Mouse (Mus musculus): ENCODE data around the gene Atp1b3. TPM values are rescaled to one million over a fixed set of nuclear protein-coding genes. Genes with fewer than 3 reads are reported as not detected.
"Not testable (repeated sequence)": the region's sequence is repeated elsewhere in the genome, so short reads cannot be mapped to it uniquely, and the experiment has no call there.

Gene Atp1b3
- polyA plus RNA-seq, 1 experiment = 72.2 TPM

DNA sequence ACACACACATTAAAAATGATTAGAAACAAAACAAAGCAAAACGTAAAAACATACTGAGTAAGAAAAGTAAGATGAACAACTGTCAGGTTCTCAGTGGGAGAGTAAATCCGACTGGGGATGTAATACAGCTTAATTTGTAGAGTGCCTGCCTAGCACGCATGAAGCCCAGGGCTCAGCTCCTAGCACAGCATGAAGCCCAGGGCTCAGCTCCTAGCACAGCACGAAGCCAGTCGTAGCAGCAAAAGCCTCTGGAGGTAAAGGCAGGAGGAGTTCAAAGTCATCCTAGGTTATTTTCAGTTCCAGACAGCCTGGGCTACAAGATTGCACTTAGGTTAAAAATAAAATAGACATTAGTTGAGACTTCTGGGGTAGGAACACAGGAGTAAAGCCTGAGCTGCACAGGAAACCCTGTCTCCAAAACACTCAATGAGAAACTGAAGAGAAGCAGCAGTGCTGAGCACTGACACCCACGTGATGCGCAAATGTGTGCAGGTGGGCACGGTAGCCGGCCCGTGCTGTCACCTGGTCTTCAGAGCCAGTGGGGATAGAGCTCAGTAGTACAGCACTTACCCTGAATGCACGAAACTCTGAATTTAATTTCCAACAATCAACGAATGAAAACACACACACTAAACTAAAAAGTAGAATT lies 11.0 kb downstream of the Atp1b3 start:
- WGBS = 88% methylated on average over 12 of the region's 12 CpGs
- Histone ChIP-seq H3K4me3 (replicated peaks; ENCODE audit: control insufficient read depth, low read depth, low read length) (no peak overlapping the region), H3K4me1 (ENCODE audit: control insufficient read depth, insufficient read depth, low read length) (0 out of 2 replicates have a peak, but pooled peaks cover 1% of the 10 kb centered on the region), H3K27ac (ENCODE audit: control insufficient read depth, insufficient read depth, low read depth, low read length, poor library complexity) (no peak overlapping the region)
- TF ChIP-seq POLR2A (IDR thresholded peaks at IDR 0.05; ENCODE audit: borderline replicate concordance, control insufficient read depth, low read depth, low read length) = no peak
- TF ChIP-seq CTCF (IDR thresholded peaks at IDR 0.05; ENCODE audit: control insufficient read depth, insufficient read depth, low read length) = no peak

DNA sequence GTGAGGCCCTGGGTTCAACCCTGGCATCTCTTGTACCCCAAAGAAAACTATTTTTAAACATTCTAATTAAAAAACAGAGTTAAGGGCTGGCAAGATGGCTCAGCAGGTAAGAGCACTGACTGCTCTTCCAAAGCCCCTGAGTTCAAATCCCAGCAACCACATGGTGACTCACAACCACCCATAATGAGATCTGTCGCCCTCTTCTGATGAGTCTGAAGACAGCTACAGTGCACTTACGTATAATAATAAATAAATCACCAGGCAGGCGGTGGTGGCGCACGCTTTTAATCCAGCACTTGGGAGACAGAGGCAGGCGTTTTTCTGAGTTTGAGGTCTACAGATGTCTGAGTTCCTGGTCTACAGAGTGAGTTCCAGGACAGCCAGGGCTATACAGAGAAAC lies 12.5 kb downstream of the Atp1b3 start:
- H3K4me3 ChIP-seq (replicated peaks; ENCODE audit: control insufficient read depth, low read depth, low read length); H3K27ac ChIP-seq (ENCODE audit: control insufficient read depth, insufficient read depth, low read depth, low read length, poor library complexity); H3K4me1 ChIP-seq (ENCODE audit: control insufficient read depth, insufficient read depth, low read length): not testable (repeated sequence)
- 83% methylated on average over 6 of the region's 6 CpGs for WGBS

DNA sequence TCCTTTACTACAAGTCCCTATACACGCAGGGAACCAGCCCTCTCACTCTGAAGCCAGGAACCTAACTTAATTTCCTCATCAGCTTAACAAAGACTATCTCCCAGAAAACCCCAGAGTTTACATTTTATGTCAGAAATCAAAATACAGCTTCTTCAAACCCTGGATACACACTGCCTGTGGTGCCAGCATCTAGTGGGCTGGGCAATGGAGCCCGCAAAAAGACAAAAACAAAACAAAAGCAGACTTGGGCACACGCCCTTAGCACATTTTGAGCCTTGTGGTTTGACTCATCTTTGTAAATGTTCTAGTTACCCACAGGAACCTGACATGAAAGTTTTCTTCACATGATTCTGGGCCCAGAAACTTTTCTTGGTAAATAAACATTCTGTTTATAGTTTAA lies 13.8 kb downstream of the Atp1b3 start:
- no peak overlapping the region for H3K27ac ChIP-seq (ENCODE audit: control insufficient read depth, insufficient read depth, low read depth, low read length, poor library complexity)
- H3K4me1 ChIP-seq (ENCODE audit: control insufficient read depth, insufficient read depth, low read length) = 0 out of 2 replicates have a peak, but pooled peaks cover 1% of the 10 kb centered on the region
- H3K4me3 ChIP-seq (replicated peaks; ENCODE audit: control insufficient read depth, low read depth, low read length) = no peak overlapping the region
- WGBS = 50% methylated on average over 3 of the region's 3 CpGs
- TF ChIP-seq CTCF (IDR thresholded peaks at IDR 0.05; ENCODE audit: control insufficient read depth, insufficient read depth, low read length) (no peak), POLR2A (IDR thresholded peaks at IDR 0.05; ENCODE audit: borderline replicate concordance, control insufficient read depth, low read depth, low read length) (no peak)

DNA sequence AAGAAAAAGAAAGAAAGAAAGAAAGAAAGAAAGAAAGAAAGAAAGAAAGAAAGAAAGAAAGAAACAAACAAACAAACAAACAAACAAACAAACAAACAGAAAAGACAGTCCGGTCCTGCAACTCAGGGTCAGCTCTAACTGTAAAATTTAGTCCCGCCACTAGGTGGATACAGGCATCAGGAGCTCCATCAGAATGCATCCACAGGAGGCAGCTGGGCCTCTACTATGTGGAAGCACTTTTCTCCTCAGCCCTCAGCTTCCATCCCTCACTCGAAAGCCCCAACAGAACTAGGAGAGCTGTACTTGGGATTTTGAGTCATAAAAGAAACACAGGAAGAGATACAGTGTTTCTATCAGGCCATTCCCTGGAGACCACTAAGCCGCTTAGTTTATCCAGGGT lies 14.2 kb downstream of the Atp1b3 start:
- Histone ChIP-seq H3K4me1 (ENCODE audit: control insufficient read depth, insufficient read depth, low read length) (0 out of 2 replicates have a peak, but pooled peaks cover 1% of the 10 kb centered on the region), H3K27ac (ENCODE audit: control insufficient read depth, insufficient read depth, low read depth, low read length, poor library complexity) (no peak overlapping the region), H3K4me3 (replicated peaks; ENCODE audit: control insufficient read depth, low read depth, low read length) (no peak overlapping the region)
- 31% methylated on average over 4 of the region's 4 CpGs for WGBS
- TF ChIP-seq POLR2A (IDR thresholded peaks at IDR 0.05; ENCODE audit: borderline replicate concordance, control insufficient read depth, low read depth, low read length) (no peak), CTCF (IDR thresholded peaks at IDR 0.05; ENCODE audit: control insufficient read depth, insufficient read depth, low read length) (peak; percentile 69)

DNA sequence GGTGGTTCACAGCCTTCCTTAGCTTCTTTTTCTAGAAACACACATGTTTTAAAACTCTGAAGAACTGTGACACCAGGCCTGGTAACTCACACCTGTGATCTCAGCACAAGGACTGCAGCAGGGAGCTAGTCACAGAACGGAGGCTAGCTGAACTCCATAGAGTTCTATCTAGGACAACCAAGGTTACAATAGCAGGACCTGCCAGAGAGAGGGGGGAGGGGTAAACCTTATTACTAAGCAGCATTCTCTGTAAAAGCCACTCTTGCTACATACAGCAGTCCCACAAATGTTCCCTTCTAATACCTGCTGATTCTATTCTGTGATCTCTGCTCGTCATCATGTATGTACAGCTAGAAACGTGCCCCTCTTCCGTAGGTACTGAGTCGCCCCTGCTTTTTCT lies 15.4 kb downstream of the Atp1b3 start:
- Histone ChIP-seq H3K4me3 (replicated peaks; ENCODE audit: control insufficient read depth, low read depth, low read length) (no peak overlapping the region), H3K27ac (ENCODE audit: control insufficient read depth, insufficient read depth, low read depth, low read length, poor library complexity) (no peak overlapping the region), H3K4me1 (ENCODE audit: control insufficient read depth, insufficient read depth, low read length) (0 out of 2 replicates have a peak, but pooled peaks cover 1% of the 10 kb centered on the region)
- 84% methylated on average over 5 of the region's 5 CpGs for WGBS
- TF ChIP-seq POLR2A (IDR thresholded peaks at IDR 0.05; ENCODE audit: borderline replicate concordance, control insufficient read depth, low read depth, low read length) = no peak
- TF ChIP-seq CTCF (IDR thresholded peaks at IDR 0.05; ENCODE audit: control insufficient read depth, insufficient read depth, low read length) = no peak

DNA sequence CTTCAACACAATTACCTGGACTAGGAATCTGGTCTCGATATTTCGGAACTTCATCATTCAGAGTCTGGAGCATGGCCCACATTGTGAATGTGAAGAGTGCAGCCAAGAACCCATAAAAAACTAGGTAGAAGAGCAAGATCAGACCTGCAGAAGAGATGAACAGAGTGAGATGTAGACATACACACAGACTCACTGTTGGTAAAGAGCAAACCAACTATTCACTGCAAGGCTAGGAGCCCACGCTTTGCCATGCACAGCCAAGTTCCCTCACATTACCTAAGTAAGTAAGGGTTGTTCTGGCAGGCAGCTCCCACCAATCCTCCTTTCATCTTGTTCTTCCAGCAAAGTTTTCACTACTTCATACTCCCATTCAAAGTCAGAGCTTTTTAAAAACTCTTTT lies 18.5 kb downstream of the Atp1b3 start:
- TF ChIP-seq CTCF (IDR thresholded peaks at IDR 0.05; ENCODE audit: control insufficient read depth, insufficient read depth, low read length) = no peak
- no peak for TF ChIP-seq POLR2A (IDR thresholded peaks at IDR 0.05; ENCODE audit: borderline replicate concordance, control insufficient read depth, low read depth, low read length)
- WGBS = 91% methylated on average over 3 of the region's 3 CpGs
- Histone ChIP-seq H3K4me1 (ENCODE audit: control insufficient read depth, insufficient read depth, low read length) (no peaks in the 10 kb centered on the region), H3K27ac (ENCODE audit: control insufficient read depth, insufficient read depth, low read depth, low read length, poor library complexity) (no peak overlapping the region), H3K4me3 (replicated peaks; ENCODE audit: control insufficient read depth, low read depth, low read length) (no peak overlapping the region)

DNA sequence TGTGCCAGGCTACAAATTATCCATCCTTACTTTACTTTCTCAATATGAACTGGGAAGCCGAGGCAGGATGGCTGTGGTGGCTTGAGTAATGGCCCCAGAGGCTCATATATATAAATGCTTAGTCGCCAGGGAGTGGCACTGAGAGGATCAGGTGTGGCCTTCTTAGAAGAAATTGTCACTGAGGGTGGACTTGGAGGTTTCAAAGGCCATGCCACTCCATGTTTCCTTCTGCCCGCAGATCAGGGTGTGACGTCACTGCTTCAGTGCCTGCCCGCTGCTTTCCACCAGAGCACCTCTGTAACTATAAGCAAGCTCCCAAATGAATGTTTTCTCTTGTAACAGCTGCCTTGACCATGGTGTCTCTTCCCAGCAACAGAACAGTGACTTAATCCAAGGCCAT lies 33.1 kb downstream of the Atp1b3 start:
- H3K27ac ChIP-seq (ENCODE audit: control insufficient read depth, insufficient read depth, low read depth, low read length, poor library complexity) = no peak overlapping the region
- TF ChIP-seq CTCF (IDR thresholded peaks at IDR 0.05; ENCODE audit: control insufficient read depth, insufficient read depth, low read length) (no peak), POLR2A (IDR thresholded peaks at IDR 0.05; ENCODE audit: borderline replicate concordance, control insufficient read depth, low read depth, low read length) (no peak)
- WGBS = 86% methylated on average over 5 of the region's 5 CpGs
- no peaks in the 10 kb centered on the region for H3K4me1 ChIP-seq (ENCODE audit: control insufficient read depth, insufficient read depth, low read length)
- no peak overlapping the region for H3K4me3 ChIP-seq (replicated peaks; ENCODE audit: control insufficient read depth, low read depth, low read length)

DNA sequence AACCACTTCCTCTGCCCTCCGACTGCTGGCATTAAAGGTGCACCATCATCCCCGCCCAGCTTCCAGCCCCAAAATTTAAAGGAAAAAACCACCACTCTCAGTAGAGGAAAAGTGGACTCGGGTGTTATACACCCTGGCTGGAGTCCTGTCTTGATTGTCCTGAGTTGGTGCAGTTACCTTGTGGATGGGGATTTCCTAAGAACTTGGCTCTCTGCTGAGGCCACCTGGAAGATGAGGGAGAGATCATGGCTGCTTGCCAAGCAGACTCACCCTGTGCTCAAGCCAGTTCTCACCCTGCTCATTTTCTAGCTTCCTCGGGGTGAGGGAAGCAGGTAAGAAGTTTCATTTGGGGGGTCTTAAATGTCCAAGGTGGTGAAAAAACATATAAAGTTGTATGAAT lies 36.0 kb downstream of the Atp1b3 start:
- WGBS = 78% methylated on average over 4 of the region's 4 CpGs
- no peaks in the 10 kb centered on the region for H3K4me1 ChIP-seq (ENCODE audit: control insufficient read depth, insufficient read depth, low read length)
- H3K4me3 ChIP-seq (replicated peaks; ENCODE audit: control insufficient read depth, low read depth, low read length) = no peak overlapping the region
- H3K27ac ChIP-seq (ENCODE audit: control insufficient read depth, insufficient read depth, low read depth, low read length, poor library complexity) = no peak overlapping the region
- TF ChIP-seq POLR2A (IDR thresholded peaks at IDR 0.05; ENCODE audit: borderline replicate concordance, control insufficient read depth, low read depth, low read length) = no peak
- TF ChIP-seq CTCF (IDR thresholded peaks at IDR 0.05; ENCODE audit: control insufficient read depth, insufficient read depth, low read length) = no peak

DNA sequence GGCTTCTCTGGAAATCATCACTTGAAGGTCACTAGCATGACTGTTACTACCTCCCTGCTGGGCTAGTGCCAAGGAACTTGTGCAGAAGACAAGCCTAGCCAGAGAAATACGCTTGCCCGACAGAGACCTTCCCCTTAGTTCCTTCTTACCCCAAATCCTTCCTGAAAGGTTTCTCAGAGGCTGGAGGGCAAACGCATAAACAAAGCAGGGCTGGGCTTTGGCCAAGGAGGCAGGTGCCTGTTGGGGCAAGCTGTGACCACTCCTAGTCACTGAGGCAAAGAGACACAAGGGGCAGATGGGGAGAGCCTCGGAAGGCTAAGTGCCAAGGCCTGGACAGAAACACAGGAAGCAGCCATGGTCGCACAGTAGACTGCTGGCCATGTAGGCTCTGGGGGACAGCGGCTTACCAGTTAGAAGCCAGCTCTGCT lies 37.7 kb downstream of the Atp1b3 start:
- no peak overlapping the region for H3K27ac ChIP-seq (ENCODE audit: control insufficient read depth, insufficient read depth, low read depth, low read length, poor library complexity)
- H3K4me3 ChIP-seq (replicated peaks; ENCODE audit: control insufficient read depth, low read depth, low read length) = no peak overlapping the region
- 30% methylated on average over 6 of the region's 6 CpGs for WGBS
- H3K4me1 ChIP-seq (ENCODE audit: control insufficient read depth, insufficient read depth, low read length) = no peaks in the 10 kb centered on the region
- no peak for TF ChIP-seq CTCF (IDR thresholded peaks at IDR 0.05; ENCODE audit: control insufficient read depth, insufficient read depth, low read length)
- no peak for TF ChIP-seq POLR2A (IDR thresholded peaks at IDR 0.05; ENCODE audit: borderline replicate concordance, control insufficient read depth, low read depth, low read length)
